Mouse (Mus musculus) lung, postnatal 0 days (tissue): ENCODE data around the gene Slc41a2.

Experiments
- CTCF ChIP-seq: IDR thresholded peaks from 2 replicates; pipeline ENCODE4 v1.5.1; 2016; ENCODE audit warnings: antibody characterized with exemption, mild to moderate bottlenecking
- EP300 ChIP-seq: IDR thresholded peaks from 2 replicates; pipeline ENCODE4 v1.6.1; 2016; ENCODE audit warnings: antibody characterized with exemption, mild to moderate bottlenecking, control low read depth

DNA sequence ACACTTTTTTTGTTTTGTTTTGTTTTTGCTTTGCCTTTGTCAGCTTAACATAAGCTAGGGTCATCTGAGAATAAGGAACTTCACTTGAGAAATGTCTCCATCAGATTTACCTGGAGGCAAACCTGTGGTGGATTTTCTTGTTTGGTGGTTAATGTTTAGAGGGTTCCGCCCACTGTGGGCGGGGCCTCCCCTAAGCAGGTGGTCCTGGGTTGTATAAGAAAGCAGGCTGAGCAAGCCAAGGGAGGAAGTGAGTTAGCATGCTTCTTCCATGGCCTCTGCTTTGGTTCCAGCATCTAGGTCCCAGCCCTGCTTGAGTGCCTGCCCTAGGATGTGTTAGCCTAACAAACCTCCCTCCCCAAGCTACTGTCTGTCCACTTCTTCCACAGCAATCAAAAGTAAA, 3.5 kb upstream of the Slc41a2 start:
- TF ChIP-seq CTCF (no peak), EP300 (no peak)
